Mouse (Mus musculus): ENCODE results near the gene Npy5r. TPM values are rescaled to one million over a fixed set of nuclear protein-coding genes. Genes with fewer than 3 reads are reported as not detected.

Gene Npy5r
- total RNA-seq (2021) = 10 to 100 TPM in 1 of 2 experiments, 1 to 10 TPM in 1; 9.0 to 10.1 TPM

GRCm38 (mm10) chr8:66687511-66688329 is at the start of gene Npy5r:
Gene Npy5r (minus strand): TSS chr8:66688128.
- DNase-seq = peak; percentile 44 to 57

DNA sequence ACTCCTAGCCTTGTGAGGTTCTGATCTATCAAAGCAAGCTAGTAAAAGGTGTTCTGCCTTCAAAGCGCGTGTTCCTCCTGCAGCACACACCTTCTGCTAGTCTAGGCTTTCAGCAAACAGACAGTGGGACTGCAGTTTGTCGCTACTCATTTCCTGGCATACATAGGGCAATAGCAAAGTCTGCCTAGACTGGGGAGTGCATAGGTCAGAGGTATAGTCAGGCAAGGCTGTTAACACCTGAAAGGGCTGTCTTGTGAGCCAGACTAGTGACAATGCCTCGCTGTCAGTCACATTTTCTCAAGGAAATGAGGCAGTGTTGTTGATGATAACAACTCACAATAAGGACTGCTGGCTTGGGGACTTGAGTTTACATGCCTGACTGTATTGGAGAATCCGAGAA is 44.0 kb upstream of the Npy5r start:
- DNase-seq = no peak

GRCm38 (mm10) chr8:66729446-66729845 is 41.5 kb upstream of the Npy5r start:
- no peak for DNase-seq

DNA sequence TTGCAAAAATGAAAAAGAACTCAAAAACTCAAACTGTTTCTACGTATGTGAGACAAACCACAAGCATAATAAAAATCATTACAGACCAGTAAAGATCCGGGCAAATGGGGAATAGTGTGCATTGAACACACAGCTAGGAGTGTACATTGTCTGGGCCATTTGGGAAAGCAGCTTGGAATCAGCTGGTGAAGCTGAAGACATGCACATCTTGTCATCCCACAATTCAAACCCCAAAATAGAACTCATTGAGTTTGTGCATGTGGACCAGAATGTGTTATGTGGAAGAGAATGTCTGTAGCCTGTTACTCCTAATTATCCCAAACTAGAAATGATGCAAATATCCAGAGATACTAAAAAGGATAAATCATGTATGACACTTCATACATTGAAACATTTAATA is 34.9 kb upstream of the Npy5r start:
- DNase-seq = peak; percentile 28 to 38

- no peak for DNase-seq
These were observed 26.5 kb upstream of the Npy5r start for GRCm38 (mm10) chr8:66714324-66714975.

GRCm38 (mm10) chr8:66698782-66699181 is 10.9 kb upstream of the Npy5r start:
- no peak for DNase-seq

DNA sequence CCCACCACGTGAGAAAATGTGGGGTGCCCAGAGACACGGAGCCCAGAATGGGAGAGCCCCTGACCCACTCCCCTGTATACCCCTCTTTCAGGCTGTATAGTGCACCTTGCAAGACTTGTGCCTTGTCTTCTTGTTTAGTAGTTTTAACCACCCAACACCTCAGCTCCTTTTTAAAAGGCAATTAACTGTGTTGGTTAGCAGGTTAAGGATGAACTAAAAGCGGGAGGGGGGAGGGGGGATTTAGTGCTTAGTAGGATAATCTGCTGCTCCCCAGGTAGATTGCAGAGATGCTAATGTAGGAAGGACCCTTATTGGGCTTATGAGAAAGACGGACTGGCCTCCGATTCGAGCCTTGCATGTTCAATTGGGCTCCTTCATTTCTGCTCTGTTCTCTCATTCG is 10.1 kb upstream of the Npy5r start:
- DNase-seq = no peak

- peak; percentile 62 to 66 for DNase-seq
These were observed 9.3 kb upstream of the Npy5r start, which contains the start of gene Npy1r for GRCm38 (mm10) chr8:66696970-66697843. Gene Npy1r (plus strand): TSS chr8:66697192.

GRCm38 (mm10) chr8:66690402-66690801 is 2.5 kb upstream of the Npy5r start:
- no peak for DNase-seq

- no peak for DNase-seq
These were observed 871 bp upstream of the Npy5r start for GRCm38 (mm10) chr8:66688799-66689198.

DNA sequence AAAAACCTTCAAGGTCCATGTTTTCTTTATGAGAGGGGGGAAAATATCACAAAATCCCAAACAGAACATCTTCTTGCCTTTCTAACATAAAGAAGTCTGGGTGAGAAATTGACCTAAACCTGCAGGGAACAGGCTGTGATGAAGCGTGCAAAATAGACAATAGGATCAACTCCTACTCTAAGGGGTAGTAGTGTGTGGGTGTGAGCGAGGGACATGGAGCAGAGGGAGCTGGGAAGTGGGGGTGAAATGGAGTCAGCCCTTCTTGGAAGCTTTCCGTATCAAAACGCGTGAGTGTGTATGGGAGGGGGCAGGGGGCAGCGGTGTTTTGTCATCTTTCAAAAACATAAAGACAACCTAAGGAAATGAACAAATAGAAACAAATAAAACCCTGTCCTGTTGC is 467 bp upstream of the Npy5r start:
- DNase-seq = no peak

DNA sequence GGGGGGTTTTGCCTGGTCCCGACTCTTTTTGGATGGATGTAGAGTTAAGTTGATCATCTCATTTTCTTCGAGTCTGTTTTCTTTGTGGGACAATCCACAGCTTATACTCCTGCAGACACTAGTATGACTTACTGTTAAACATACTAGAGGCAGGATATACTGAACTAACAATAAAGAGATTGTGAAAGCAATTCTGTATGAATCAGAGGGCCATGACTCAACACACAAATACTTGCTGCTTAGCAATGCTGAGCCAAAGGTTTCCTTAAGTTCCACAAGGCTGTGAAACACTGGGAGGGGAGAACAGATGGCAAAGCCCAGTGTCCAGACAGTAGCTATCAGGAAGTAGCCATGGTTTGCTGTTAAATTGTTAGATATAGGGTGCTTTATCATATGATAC is 6.7 kb downstream of the Npy5r start:
- no peak for DNase-seq

DNA sequence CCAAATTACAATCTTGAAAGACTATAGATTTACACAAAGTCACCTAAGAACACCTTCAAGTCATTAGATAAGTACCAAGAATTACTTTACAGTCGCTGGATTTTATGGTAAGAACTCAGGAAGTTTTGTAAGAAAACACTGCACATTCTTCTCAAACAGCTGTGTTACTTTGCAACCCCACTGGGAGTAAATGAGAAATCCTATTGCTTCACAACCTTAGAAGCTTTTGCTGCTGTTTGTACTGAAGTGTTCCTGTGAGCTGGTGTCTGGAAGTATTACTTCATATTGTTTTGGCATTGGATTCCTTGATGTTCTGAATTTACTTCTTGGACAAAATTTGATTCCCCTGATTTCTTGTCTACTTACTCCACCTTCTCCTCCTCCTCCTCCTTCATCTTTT is 57.2 kb downstream of the Npy5r start:
- DNase-seq = no peak

Other genes with a start within 250 kb of the Npy5r start
- 10 to 100 TPM; 10.2 to 10.8 TPM for gene Tma16, start 201.6 kb downstream of the Npy5r start, total RNA-seq (2021)
- under 1 TPM; 0.07 to 0.13 TPM for gene Tktl2, start 176.4 kb downstream of the Npy5r start, total RNA-seq (2021)
- gene Npy1r, start 9.1 kb upstream of the Npy5r start, total RNA-seq (2021) = 10 to 100 TPM; 27.6 to 29.9 TPM
- 10 to 100 TPM; 13.5 to 14.6 TPM for gene Naf1, start 172.1 kb upstream of the Npy5r start, total RNA-seq (2021)

Measured in layer of hippocampus, postnatal 36 days (tissue).